Mouse (Mus musculus) G1E (cell line): Measurements from ENCODE around the gene Prm3.

Experiments
- CTCF ChIP-seq: IDR thresholded peaks from 2 replicates; pipeline ENCODE4 v1.5.1; 2012; ENCODE audit warnings: low read depth, low read length, inconsistent platforms, mixed read lengths
- GATA1 ChIP-seq: IDR thresholded peaks from 2 replicates; pipeline ENCODE4 v1.6.1; 2012; ENCODE audit warnings: borderline replicate concordance, low read length, inconsistent platforms, mixed read lengths
- GATA2 ChIP-seq: IDR thresholded peaks from 2 replicates; pipeline ENCODE4 v1.6.1; 2012; ENCODE audit warnings: low read depth, low read length, inconsistent platforms, borderline replicate concordance
- POLR2AphosphoS5 ChIP-seq: IDR thresholded peaks from 2 replicates; pipeline ENCODE4 v1.6.1; 2012; ENCODE audit warnings: low read depth, low read length, inconsistent platforms; ENCODE audit not compliant: insufficient replicate concordance
- TAL1 ChIP-seq: conservative IDR thresholded peaks from 2 replicates; pipeline ENCODE4 v1.6.1; 2012; ENCODE audit warnings: low read depth, low read length, inconsistent platforms, mixed read lengths

DNA sequence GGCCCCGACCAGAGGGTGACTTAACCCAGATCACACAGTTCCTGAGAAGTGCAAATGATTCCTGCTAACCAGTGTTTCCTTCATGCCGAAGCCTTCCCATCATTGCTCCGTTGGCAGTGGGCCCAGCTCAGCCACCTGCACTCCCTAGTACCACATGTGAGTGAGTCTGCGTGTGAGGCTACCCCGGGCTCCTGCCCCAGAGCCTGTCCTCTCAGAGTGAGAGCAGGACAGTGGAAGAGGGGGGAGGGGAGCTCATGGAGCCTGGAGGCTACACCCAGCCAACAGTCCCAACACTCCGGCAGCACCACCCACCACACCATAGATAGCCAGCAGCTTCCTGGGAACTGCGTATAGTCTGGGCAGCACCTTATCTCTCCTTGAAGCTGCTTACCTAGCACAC, 40.9 kb downstream of the Prm3 start:
- TF ChIP-seq CTCF (no peak), GATA1 (no peak), TAL1 (no peak), POLR2AphosphoS5 (no peak), GATA2 (no peak)
